Mouse (Mus musculus): ENCODE measurements around the gene Mllt10.

Gene Mllt10

GRCm38 (mm10) chr2:18031831-18032537 is 23.1 kb upstream of the Mllt10 start:
- in situ Hi-C loops (cut with MboI; ENCODE audit: low pct_unique_long_range_greater_than_20kb in 1 of 2, low sequenced_read_pairs in 2 of 2, unreplicated experiment in 1 of 2) = loop anchor here in 1 of 2 experiments (10.0 kb wide), 1 partner anchor 663 kb away; the partner anchor contains the start of gene Spag6

- in situ Hi-C loops (cut with MboI; ENCODE audit: low pct_unique_long_range_greater_than_20kb in 1 of 2, low sequenced_read_pairs in 2 of 2, unreplicated experiment in 1 of 2) = loop anchor here in 1 of 2 experiments (10.0 kb wide), 1 partner anchor 662 kb away; the partner anchor contains the start of gene Spag6
Observed at GRCm38 (mm10) chr2:18032538-18032895, 22.5 kb upstream of the Mllt10 start.

GRCm38 (mm10) chr2:18033166-18034108 is 21.6 kb upstream of the Mllt10 start:
- in situ Hi-C loops (cut with MboI; ENCODE audit: low pct_unique_long_range_greater_than_20kb in 1 of 2, low sequenced_read_pairs in 2 of 2, unreplicated experiment in 1 of 2) = loop anchor here in 1 of 2 experiments (10.0 kb wide), 1 partner anchor 661 kb away; the partner anchor contains the start of gene Spag6

- in situ Hi-C loops (cut with MboI; ENCODE audit: low pct_unique_long_range_greater_than_20kb in 1 of 2, low sequenced_read_pairs in 2 of 2, unreplicated experiment in 1 of 2) = loop anchor here in 1 of 2 experiments (10.0 kb wide), 1 partner anchor 660 kb away; the partner anchor contains the start of gene Spag6
Observed at GRCm38 (mm10) chr2:18034371-18035250, 20.4 kb upstream of the Mllt10 start.

GRCm38 (mm10) chr2:18037491-18037890 is 17.5 kb upstream of the Mllt10 start, which contains the start of gene A930004D18Rik:
A930004D18Rik (minus strand) TSS chr2:18037737.
- in situ Hi-C loops (cut with MboI; ENCODE audit: low pct_unique_long_range_greater_than_20kb in 1 of 2, low sequenced_read_pairs in 2 of 2, unreplicated experiment in 1 of 2) = loop anchor here in 1 of 2 experiments (10.0 kb wide), 1 partner anchor 657 kb away; the partner anchor contains the start of gene Spag6

GRCm38 (mm10) chr2:18038141-18038752 is 16.8 kb upstream of the Mllt10 start:
- in situ Hi-C loops (cut with MboI; ENCODE audit: low pct_unique_long_range_greater_than_20kb in 1 of 2, low sequenced_read_pairs in 2 of 2, unreplicated experiment in 1 of 2) = loop anchor here in 1 of 2 experiments (10.0 kb wide), 1 partner anchor 657 kb away; the partner anchor contains the start of gene Spag6

- in situ Hi-C loops (cut with MboI; ENCODE audit: low pct_unique_long_range_greater_than_20kb in 1 of 2, low sequenced_read_pairs in 2 of 2, unreplicated experiment in 1 of 2) = loop anchor here in 1 of 2 experiments (10.0 kb wide), 1 partner anchor 656 kb away; the partner anchor contains the start of gene Spag6
Observed at GRCm38 (mm10) chr2:18038895-18039371, 16.1 kb upstream of the Mllt10 start.

- in situ Hi-C loops (cut with MboI; ENCODE audit: low pct_unique_long_range_greater_than_20kb in 1 of 2, low sequenced_read_pairs in 2 of 2, unreplicated experiment in 1 of 2) = loop anchor here in 1 of 2 experiments (10.0 kb wide), 1 partner anchor 655 kb away; the partner anchor contains the start of gene Spag6
Observed at GRCm38 (mm10) chr2:18039566-18040290, 15.3 kb upstream of the Mllt10 start.

GRCm38 (mm10) chr2:18040347-18041160 is 14.5 kb upstream of the Mllt10 start:
- in situ Hi-C loops (cut with MboI; ENCODE audit: low pct_unique_long_range_greater_than_20kb in 1 of 2, low sequenced_read_pairs in 2 of 2, unreplicated experiment in 1 of 2) = no loop called here

- in situ Hi-C loops (cut with MboI; ENCODE audit: low pct_unique_long_range_greater_than_20kb in 1 of 2, low sequenced_read_pairs in 2 of 2, unreplicated experiment in 1 of 2) = no loop called here
Observed at GRCm38 (mm10) chr2:18041199-18041885, 13.7 kb upstream of the Mllt10 start.

GRCm38 (mm10) chr2:18045143-18045780 is 9.8 kb upstream of the Mllt10 start:
- in situ Hi-C loops (cut with MboI; ENCODE audit: low pct_unique_long_range_greater_than_20kb in 1 of 2, low sequenced_read_pairs in 2 of 2, unreplicated experiment in 1 of 2) = no loop called here

- in situ Hi-C loops (cut with MboI; ENCODE audit: low pct_unique_long_range_greater_than_20kb in 1 of 2, low sequenced_read_pairs in 2 of 2, unreplicated experiment in 1 of 2) = no loop called here
Observed at GRCm38 (mm10) chr2:18045781-18046181, 9.3 kb upstream of the Mllt10 start.

GRCm38 (mm10) chr2:18046186-18046585 is 8.9 kb upstream of the Mllt10 start:
- in situ Hi-C loops (cut with MboI; ENCODE audit: low pct_unique_long_range_greater_than_20kb in 1 of 2, low sequenced_read_pairs in 2 of 2, unreplicated experiment in 1 of 2) = no loop called here

- in situ Hi-C loops (cut with MboI; ENCODE audit: low pct_unique_long_range_greater_than_20kb in 1 of 2, low sequenced_read_pairs in 2 of 2, unreplicated experiment in 1 of 2) = no loop called here
Observed at GRCm38 (mm10) chr2:18046758-18047645, 8.0 kb upstream of the Mllt10 start.
